Mouse (Mus musculus): ENCODE results near the gene Stx8.
A peak's percentile ranks its signal among the peaks of the same experiment; 100 is the strongest.

The Stx8 gene

DNA sequence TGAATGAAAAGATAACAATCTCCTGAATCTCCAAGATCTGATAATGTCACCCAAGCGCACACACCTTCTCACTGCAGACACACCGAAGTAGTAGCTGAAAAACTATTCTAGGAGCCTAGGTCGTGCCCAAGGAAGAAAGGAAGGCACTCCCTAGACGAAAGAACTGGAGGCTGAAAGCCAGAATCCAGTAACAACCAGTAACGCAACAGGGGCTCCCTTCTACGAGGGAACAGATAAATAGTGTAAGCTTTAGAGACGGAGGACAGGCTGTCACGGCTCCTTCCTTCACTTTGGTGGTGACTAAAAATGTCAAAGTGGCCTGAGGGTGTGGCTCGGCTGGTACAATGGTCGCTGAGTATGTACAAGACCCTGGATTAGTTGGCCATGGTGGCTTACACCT lies 236.6 kb downstream of the Stx8 start:
- no peak for DNase-seq

- DNase-seq: no peak
Measured at GRCm38 (mm10) chr11:68203658-68204315, 237.8 kb downstream of the Stx8 start.

DNA sequence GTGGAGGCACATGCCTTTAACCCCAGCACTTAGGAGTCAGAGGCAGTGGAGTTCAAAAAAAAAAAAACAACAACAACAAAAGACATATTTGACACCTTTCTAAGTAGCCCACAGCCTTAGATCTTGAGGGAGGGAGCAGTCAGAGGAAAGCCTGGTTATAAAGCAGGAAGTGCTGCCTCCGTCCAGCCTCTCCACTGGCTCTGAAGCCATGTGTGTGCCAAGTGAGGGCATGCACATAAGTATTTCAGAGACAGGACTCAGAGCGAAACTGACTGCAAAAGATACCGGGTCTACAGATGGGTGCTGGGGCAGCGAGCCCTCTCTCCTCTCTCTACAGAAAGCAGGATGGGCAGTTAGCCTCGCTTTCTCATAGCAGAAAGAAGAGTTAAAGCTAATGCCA lies 238.4 kb downstream of the Stx8 start:
- no peak for DNase-seq

DNA sequence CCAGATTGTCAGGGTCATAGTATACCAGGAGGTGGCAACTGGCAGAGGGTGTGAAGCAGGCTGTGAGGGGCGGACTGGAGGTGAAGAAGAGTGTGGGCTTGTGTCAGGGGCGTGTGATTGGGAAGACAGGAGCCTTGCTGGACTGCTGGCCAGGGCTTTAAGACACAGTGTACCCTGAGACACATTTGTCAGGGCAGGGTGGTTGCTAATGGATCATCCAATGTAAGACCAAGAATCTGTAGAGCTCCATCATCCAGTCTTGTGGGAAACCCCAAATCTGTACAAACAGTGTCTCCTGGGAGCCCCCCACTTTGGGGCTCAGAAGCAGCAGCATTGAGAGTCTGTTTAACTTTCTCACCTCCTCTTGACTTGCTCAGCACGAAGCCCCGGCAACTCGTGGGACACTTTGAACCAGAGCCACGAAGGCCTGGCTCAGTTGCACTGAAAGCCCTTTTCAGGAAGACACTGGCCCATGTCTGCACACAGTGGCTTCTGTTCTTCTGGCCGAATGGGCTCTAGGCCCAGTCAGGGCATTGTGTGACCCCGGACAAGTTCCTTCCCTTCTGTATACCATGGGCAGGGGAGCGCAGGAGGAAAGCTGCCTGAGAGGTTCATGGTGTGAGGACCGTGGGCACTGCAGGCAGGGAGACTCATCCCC lies 239.7 kb downstream of the Stx8 start:
- DNase-seq: no peak

DNA sequence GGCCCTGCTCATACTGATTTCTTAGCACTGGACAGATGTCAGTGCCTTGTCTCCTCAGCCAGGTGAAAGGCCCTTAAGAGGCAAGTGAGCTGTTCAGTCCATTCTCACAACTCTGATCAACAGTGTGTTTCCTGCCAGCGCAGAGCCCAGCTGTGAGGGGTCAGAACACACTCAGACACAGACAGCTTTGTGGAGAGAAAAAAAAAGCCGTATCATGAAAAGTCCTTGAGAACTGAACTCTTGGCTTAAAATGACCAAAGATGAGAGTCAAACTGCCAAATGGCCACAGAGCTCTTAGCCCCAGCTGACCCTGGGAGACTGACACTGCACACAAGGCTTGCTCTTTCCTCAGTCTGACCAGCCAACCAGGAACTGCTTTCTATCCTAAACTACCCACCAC lies 242.0 kb downstream of the Stx8 start:
- no peak for DNase-seq

GRCm38 (mm10) chr11:68208582-68208981 lies 242.6 kb downstream of the Stx8 start:
- DNase-seq: no peak

GRCm38 (mm10) chr11:68209506-68209905 lies 243.5 kb downstream of the Stx8 start:
- DNase-seq: no peak

DNA sequence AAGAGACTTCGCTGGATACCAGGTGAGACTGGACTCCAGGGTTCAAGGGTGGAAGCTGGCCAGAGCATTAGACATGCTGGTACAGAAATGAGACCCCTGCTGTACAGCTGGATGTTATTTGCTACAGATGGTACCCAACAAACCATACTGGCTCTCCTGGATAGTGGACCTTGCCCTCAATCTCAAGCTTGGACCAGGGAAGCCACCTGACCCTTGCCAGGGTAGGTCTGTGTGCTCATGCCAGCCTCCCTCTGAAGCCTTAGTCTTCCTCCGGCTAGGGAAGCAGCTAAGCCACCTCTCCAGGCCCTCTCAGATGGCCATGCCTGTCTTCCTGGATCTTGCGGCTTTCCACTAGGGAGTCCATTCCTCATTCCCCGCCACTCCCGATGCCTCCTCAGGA lies 244.7 kb downstream of the Stx8 start:
- DNase-seq: no peak

DNA sequence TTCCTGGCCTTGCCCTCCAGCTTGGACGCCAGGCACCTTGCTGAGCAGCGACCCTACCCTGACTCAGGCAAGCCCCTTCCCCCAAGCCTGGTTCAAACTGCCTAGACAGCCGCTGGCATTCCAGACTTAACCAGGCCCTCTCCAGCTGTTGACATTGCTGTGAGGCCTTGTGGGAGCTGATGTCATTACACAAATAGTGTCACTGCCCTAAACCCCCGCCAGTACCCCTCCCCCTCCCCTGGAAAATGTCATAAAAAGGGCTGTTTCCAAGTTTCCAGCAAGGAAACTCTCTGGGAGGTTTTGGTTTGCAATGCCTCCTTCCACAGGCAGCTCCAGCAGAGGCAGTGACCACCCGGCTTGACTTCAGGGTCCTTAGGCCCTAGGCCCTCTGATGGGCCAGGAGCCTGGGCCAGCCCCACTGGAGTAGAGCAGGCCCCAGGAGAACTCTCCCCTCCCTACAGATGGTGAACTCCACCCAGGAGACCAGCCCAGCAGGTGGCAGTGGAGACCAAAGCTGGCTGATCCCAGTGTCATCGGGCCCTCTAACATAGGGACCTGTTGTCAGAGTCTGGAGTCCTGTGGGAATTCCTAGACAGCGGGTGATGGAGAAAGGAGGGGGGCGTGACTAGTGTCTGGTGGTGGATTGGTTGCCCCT lies 246.1 kb downstream of the Stx8 start:
- DNase-seq: peak; percentile 79

DNA sequence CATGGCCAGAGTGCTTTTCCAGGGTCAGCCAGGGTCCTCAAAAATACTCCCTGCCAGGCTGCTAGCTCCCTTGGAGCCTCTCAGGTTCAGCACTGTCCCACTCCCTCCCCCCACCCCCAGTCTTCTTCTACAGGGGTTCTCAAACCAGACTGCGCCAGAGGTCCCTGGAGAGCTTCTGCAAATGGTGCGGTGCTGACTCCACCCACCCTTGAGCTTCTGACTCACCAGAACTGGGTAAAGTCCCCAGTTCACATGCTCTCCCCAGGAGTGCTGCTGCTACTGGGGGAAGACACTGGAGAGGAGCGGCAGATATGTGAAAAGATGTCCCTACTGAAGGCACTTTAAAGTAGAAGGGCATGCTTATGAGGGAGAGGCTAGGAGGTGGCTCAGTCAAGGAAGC lies 247.9 kb downstream of the Stx8 start:
- no peak for DNase-seq

DNA sequence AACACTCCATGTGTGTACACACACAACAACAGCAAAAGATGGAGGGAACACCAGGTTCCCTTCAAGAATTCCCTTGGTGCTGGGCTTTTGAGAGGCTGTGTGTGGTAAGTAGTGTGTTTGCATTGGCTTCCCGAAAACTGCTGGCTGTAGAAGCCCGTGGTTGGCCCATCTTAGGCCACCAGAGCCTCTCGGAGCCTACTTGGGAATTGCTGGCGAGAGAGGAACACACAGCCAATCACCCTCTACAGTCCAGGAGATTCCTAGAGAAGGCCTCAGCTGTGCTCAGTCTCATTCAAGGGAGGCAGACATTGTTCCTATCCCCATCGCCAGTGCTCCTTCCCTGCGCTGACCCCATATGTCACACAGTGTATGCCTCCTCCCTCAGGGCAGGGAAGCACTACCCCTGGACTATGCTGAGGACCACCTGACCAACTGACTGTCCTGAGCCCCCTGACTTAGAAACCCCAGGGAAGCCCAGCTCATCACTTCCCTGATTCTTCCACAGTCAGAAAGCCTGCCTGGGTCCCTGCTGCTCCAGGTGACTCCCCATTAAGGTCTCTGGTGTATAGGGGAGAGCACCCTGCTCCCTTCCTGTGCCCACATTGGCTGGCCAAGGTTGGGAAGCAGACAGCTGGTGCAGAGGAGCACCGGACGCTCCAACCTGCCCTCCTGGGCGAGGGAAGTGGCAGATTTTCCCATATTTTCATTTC lies 248.7 kb downstream of the Stx8 start:
- DNase-seq: no peak

GRCm38 (mm10) chr11:68215206-68215912 lies 249.4 kb downstream of the Stx8 start:
- DNase-seq: peak; percentile 70

GRCm38 (mm10) chr11:68216041-68216440 lies 250.0 kb downstream of the Stx8 start:
- DNase-seq: no peak

- no peak for DNase-seq
Measured at GRCm38 (mm10) chr11:68220733-68221132, 254.7 kb downstream of the Stx8 start.

- DNase-seq: no peak
Measured at GRCm38 (mm10) chr11:68222209-68222608, 256.2 kb downstream of the Stx8 start.

DNA sequence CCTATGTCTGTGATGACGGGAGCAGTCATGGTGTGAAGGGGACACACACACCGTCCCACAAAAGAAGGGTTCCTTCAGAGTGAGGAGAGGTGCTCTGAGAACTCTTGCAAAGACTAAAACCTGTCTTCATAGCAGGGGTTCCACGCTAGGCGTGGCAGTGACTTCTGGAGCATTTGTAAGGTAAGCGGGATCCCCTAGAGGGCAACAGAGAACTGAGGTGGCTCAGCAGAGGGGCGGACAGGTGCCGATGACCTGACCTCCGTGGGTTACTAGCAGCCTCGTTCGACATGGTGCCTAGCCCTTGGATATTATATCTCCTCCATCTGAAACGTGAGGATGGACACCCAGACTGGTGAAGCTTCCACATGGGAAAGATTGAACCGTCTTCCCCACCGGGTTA lies 257.1 kb downstream of the Stx8 start:
- DNase-seq: no peak

GRCm38 (mm10) chr11:68226654-68227057 lies 260.7 kb downstream of the Stx8 start:
- DNase-seq: no peak

- no peak for DNase-seq
Measured at GRCm38 (mm10) chr11:68227837-68228236, 261.8 kb downstream of the Stx8 start.

GRCm38 (mm10) chr11:68228941-68229665 lies 263.1 kb downstream of the Stx8 start:
- peak; percentile 14 for DNase-seq

DNA sequence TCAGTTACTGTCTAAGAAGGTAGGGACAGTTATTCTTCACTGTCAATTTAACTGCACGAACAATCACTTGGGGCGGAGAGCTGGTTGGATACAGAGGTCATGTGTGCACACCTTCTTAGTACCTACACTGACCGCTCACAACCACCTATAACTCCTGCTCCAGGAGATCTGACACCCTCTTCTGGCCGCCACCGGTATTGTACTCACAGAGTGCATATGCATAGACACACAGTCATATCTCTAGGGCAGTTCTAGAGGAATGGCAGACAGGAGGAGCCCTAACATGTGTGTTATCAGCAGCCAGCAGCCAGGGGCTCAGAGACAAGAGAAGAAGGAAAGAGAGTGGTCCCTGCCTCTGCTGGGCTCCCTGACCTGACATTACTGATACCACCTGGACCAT lies 265.6 kb downstream of the Stx8 start:
- peak; percentile 27 for DNase-seq

GRCm38 (mm10) chr11:68233469-68233965 lies 267.5 kb downstream of the Stx8 start:
- no peak for DNase-seq

GRCm38 (mm10) chr11:68239756-68240155 lies 273.8 kb downstream of the Stx8 start:
- DNase-seq: no peak

Data from kidney, postnatal 10 days (tissue).